ENCODE assay signal across 8 mouse cellular contexts in the genomic region with DNA sequence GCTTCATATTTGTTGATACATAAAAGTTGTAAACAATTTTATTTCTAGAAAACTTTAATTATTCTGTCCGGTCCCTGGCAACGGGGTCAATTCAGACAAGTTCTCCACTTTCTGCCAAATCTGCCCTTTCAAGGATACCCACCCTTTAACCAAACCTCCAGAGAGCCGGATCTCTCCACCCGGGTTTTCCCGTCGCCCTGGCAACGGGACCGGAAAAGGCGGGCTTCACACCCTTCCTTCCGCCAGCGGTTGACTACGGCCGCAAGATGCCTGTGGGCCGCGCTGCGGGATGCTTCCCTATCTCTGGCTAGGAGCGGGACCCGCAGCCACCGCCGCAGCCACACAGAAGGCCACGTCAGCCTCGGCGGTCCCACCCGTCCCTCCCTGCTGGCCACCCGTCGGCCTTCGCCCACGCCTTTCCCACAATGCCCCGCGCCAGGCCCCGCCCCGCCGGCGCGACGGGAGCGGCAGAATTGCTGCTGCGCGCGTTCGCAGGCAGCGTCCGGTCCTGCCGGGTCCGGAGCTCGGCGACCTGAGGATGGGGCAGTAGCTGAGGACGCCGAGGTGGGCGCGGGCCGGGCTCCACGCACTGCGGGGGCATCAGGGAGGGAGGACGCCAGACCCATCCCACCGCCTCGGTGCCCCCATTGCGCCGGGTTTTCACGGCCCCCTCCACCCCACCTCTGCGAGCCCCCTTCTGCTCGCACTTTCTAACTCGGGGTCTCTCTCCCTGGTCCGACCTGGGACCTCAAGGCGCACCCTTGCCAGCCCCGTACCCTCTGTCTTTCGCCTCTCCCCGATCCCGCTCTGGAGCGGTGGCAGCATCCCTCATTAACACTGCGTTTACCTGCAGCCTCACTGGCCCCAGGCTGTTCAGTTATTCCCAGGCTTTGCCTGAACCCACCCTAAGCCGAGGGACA. TPM values are rescaled to one million over a fixed set of nuclear protein-coding genes. Genes with fewer than 3 reads are reported as not detected.
DNase-seq lines count a peak whose midpoint lies in the region; ATAC-seq and TF ChIP-seq lines count a peak whose summit lies in the region.

Gene Dnajc10, plus strand, starts transcription at position 225 of the 920 bp plus-strand sequence.

- H3K79me2 ChIP-seq in heart, adult 2 months (replicated peaks; ENCODE audit: control insufficient read depth, insufficient read depth, low read length) = no peaks in the 10 kb centered on the region

- peak; percentile 94 for DNase-seq in 3T3-L1 (ENCODE audit: low read depth, low spot score)
- peak; percentile 80 to 86 for DNase-seq in adrenal gland, postnatal 4 days (ENCODE audit: low spot score in 2 of 2)
- DNase-seq in embryonic facial prominence, embryonic 14.5 days (ENCODE audit: low spot score) = peak; percentile 94
- DNase-seq in heart, adult 2 months = peak; percentile 96 to 97
- peak; percentile 88 to 91 for DNase-seq in kidney, adult 8-10 months
- peak; percentile 95 to 96 for DNase-seq in spleen, postnatal 10 days (ENCODE audit: low spot score in 2 of 2)

- intact Hi-C loops in heart, adult 2 months (cut with DNase I) = loop anchor here (5.0 kb wide), 1 partner anchor 327 kb away; no protein-coding TSS in a partner anchor

- no peaks in the 10 kb centered on the region for H3K27me3 ChIP-seq in embryonic facial prominence, embryonic 14.5 days (replicated peaks; ENCODE audit: control insufficient read depth, insufficient read depth, low read length)
- H3K27me3 ChIP-seq in heart, adult 2 months (ENCODE audit: control insufficient read depth, insufficient read depth, low read length) = no peaks in the 10 kb centered on the region
- H3K27me3 ChIP-seq in limb, embryonic 13.5 days = no peaks in the 10 kb centered on the region
- no peaks in the 10 kb centered on the region for H3K27me3 ChIP-seq in midbrain, embryonic 16.5 days (ENCODE audit: control insufficient read depth, insufficient read depth, low read depth, low read length)

- H3K4me2 ChIP-seq in embryonic facial prominence, embryonic 14.5 days (ENCODE audit: low read depth, low read length) = peak within 1 kb of the TSS; percentile 75
- H3K4me2 ChIP-seq in limb, embryonic 13.5 days (replicated peaks) = peak within 1 kb of the TSS; percentile 70
- H3K4me2 ChIP-seq in midbrain, embryonic 16.5 days (ENCODE audit: low read length) = peak within 1 kb of the TSS; percentile 80

- peak; percentile 64; the same call in 1 of the 2 replicates for TF ChIP-seq POLR2A in heart, adult 2 months (IDR thresholded peaks at IDR 0.05; ENCODE audit: insufficient read depth, low read depth, low read length)

- TF ChIP-seq CTCF in heart, adult 2 months (IDR thresholded peaks at IDR 0.05) = 0 out of 2 replicates have a peak, but pooled peaks have one; percentile 3

- no peaks in the 10 kb centered on the region for H3K9me3 ChIP-seq in embryonic facial prominence, embryonic 14.5 days (ENCODE audit: control insufficient read depth, low read length)
- H3K9me3 ChIP-seq in limb, embryonic 13.5 days = no peaks in the 10 kb centered on the region
- no peaks in the 10 kb centered on the region for H3K9me3 ChIP-seq in midbrain, embryonic 16.5 days (replicated peaks; ENCODE audit: control insufficient read depth, low read length, poor library complexity, severe bottlenecking)

- peak within 1 kb of the TSS; percentile 94 for H3K9ac ChIP-seq in embryonic facial prominence, embryonic 14.5 days (ENCODE audit: low read depth, low read length)
- H3K9ac ChIP-seq in heart, adult 2 months (ENCODE audit: low read depth, low read length) = peak within 1 kb of the TSS; percentile 95
- peak within 1 kb of the TSS; percentile 93 for H3K9ac ChIP-seq in limb, embryonic 13.5 days
- H3K9ac ChIP-seq in midbrain, embryonic 16.5 days (ENCODE audit: low read depth, low read length) = peak within 1 kb of the TSS; percentile 96

- peak within 1 kb of the TSS; percentile 90 for H3K27ac ChIP-seq in embryonic facial prominence, embryonic 14.5 days (replicated peaks; ENCODE audit: low read depth, low read length)
- H3K27ac ChIP-seq in heart, adult 2 months = peak within 1 kb of the TSS; percentile 97
- H3K27ac ChIP-seq in limb, embryonic 13.5 days = peak within 1 kb of the TSS; percentile 94
- peak within 1 kb of the TSS; percentile 95 for H3K27ac ChIP-seq in midbrain, embryonic 16.5 days (ENCODE audit: low read length)

- TF ChIP-seq EP300 in heart, adult 2 months (IDR thresholded peaks at IDR 0.05; ENCODE audit: insufficient read depth, low read depth, low read length) = 0 out of 2 replicates have a peak, but pooled peaks have one; percentile 20

- ATAC-seq in embryonic facial prominence, embryonic 14.5 days (ENCODE audit: low read depth) = peak; percentile 94
- ATAC-seq in limb, embryonic 13.5 days (ENCODE audit: low FRiP score, low read depth) = peak; percentile 94
- peak; percentile 97 for ATAC-seq in midbrain, embryonic 16.5 days

- H3K4me1 ChIP-seq in embryonic facial prominence, embryonic 14.5 days (ENCODE audit: control insufficient read depth, insufficient read depth, low read length) = peaks cover 11% of the 10 kb centered on the region; the same call in 1 of the 2 replicates
- H3K4me1 ChIP-seq in heart, adult 2 months (ENCODE audit: control insufficient read depth, insufficient read depth, low read length) = no peaks in the 10 kb centered on the region; the same call in 1 of the 2 replicates
- H3K4me1 ChIP-seq in limb, embryonic 13.5 days = peaks cover 12% of the 10 kb centered on the region; the same call in 1 of the 2 replicates
- H3K4me1 ChIP-seq in midbrain, embryonic 16.5 days (ENCODE audit: control insufficient read depth, insufficient read depth, low read length) = peaks cover 9% of the 10 kb centered on the region

- under 1% methylated on average over 45 of the region's 72 CpGs for WGBS in embryonic facial prominence, embryonic 14.5 days
- under 1% methylated on average over 68 of the region's 72 CpGs for WGBS in heart, adult 2 months
- WGBS in limb, embryonic 13.5 days = under 1% methylated on average over 72 of the region's 72 CpGs
- WGBS in midbrain, embryonic 16.5 days = under 1% methylated on average over 69 of the region's 72 CpGs

- H3K36me3 ChIP-seq in embryonic facial prominence, embryonic 14.5 days (ENCODE audit: control insufficient read depth, insufficient read depth, low read length) = peaks cover 17% of the 10 kb centered on the region
- no peaks in the 10 kb centered on the region; the same call in none of the 2 replicates for H3K36me3 ChIP-seq in heart, adult 2 months (ENCODE audit: control insufficient read depth, insufficient read depth, low read length)
- H3K36me3 ChIP-seq in limb, embryonic 13.5 days = peaks cover 15% of the 10 kb centered on the region
- H3K36me3 ChIP-seq in midbrain, embryonic 16.5 days (ENCODE audit: control insufficient read depth, insufficient read depth, low read length) = peaks cover 4% of the 10 kb centered on the region

- H3K4me3 ChIP-seq in embryonic facial prominence, embryonic 14.5 days (ENCODE audit: low read depth, low read length) = peak within 1 kb of the TSS; percentile 89
- H3K4me3 ChIP-seq in heart, adult 2 months = peak within 1 kb of the TSS; percentile 93
- peak within 1 kb of the TSS; percentile 88 for H3K4me3 ChIP-seq in limb, embryonic 13.5 days
- peak within 1 kb of the TSS; percentile 87 for H3K4me3 ChIP-seq in midbrain, embryonic 16.5 days (ENCODE audit: low read depth, low read length)

RNA-seq across cellular contexts. Expression of gene Dnajc10, which starts in this region (rescaled TPM):
- 10 to 100 TPM; 68.5 to 74.9 TPM for total RNA-seq in adrenal gland, postnatal 4 days (2021)
- 84.2 and 87.8 TPM in 2 replicates for polyA plus RNA-seq in embryonic facial prominence, embryonic 14.5 days (2014; fragmentation: Nextera tagmentation; extraction: Ambion mirVana)
- total RNA-seq in heart, adult 2 months (2021) = 10 to 100 TPM; 32.6 to 33.9 TPM
- 12.9 and 23.5 TPM in 2 replicates for polyA plus RNA-seq in heart, adult 2 months (2012; rRNA removed)
- polyA plus RNA-seq in limb, embryonic 13.5 days (2015; fragmentation: Nextera tagmentation; extraction: Ambion mirVana) = 80.4 and 84.3 TPM in 2 replicates
- polyA plus RNA-seq in midbrain, embryonic 16.5 days (2015; fragmentation: Nextera tagmentation; extraction: Ambion mirVana) = 64.7 and 69.4 TPM in 2 replicates

Comparison
In these comparisons a context has a peak if more than half of its experiments do, and no peak if none do; other contexts are left out.
1. Peak in every context shown above with its lines: DNase-seq, ATAC-seq, H3K4me3 ChIP-seq and H3K27ac ChIP-seq.